Mouse (Mus musculus): ENCODE results near the gene Mapk10.

The Mapk10 gene

DNA sequence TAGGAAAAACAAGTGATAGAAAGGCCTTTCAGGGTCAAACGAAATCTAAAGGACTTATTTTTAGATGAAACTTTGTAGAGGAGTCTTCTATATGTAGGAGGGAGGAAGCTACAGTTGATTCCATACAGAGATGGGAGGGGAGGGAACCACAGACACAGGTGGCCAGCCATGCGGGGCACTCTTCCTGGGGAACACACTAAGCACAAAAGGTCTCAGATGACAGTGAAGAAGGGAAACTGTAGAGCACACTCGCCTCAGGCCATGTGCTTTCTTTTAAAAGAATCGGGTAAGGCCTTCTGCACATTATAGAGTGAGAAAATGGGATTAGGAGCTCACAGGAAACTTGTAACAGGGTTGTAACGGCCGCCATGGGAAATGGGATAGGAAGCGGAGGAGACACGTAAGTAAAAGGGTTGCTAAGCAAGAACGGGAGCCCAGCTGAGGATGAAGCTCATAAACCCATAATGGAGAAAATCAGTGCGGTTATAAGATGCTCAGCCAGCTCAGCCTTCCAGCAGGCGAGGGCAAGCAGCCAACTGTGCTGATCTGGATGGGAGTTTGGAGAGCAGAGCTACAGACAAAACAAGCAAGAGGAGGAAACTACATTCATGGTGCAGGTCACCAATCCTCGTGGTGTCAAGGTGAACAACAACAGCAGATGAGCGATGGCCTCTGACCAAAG lies 182.1 kb downstream of the Mapk10 start:
- peak; percentile 62 for DNase-seq

DNA sequence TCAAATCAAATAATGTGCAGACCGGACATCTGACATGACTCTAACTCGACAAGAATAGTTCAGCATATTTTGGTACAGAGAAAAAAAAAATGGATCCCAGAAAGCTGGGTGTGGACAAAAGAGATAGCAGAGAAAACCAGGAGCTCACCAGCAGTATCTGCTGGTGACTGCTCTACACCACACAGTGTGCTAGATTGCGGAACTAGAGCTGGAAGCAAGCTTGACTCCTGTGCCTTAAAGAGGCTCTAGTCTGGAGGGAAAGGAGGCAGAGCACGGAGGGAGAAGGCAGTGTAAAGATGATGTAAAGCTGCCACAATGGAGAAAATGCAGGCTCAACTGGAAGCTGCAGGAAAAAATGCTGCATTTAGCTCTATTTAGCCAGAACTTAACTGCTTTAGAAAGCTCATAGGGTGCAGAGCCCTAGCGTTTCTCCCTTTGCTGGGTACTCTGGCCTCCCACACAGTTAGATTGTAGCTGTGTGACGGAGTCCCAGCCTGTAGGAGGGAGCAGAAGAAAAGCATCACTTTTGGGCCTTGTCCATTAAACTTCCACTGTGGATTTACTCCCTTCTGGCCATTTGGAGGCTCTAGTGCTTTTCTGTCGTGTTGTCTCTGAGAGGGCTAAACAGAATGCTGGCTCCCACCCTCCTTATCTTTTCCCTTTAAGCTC lies 188.5 kb downstream of the Mapk10 start:
- DNase-seq = peak; percentile 54

DNA sequence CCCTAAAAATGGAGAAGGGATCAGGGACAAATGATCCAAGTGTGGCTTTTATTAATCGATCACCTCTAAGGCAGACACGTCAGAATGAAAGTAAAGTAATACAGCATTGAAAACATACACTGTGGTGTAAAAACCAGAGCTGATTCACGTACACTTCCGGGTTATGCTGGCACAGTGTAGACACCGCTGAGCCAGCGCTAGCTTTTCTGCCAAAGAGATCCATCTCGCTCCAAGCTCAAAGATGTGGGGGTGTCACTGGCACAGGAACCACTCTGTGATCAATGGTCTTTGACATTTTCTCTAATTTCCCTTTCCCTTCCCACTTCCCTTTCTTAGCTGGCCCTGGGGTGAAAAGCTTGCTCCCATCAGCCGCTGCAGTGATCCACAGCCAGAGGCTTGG lies 189.7 kb downstream of the Mapk10 start:
- DNase-seq = no peak

DNA sequence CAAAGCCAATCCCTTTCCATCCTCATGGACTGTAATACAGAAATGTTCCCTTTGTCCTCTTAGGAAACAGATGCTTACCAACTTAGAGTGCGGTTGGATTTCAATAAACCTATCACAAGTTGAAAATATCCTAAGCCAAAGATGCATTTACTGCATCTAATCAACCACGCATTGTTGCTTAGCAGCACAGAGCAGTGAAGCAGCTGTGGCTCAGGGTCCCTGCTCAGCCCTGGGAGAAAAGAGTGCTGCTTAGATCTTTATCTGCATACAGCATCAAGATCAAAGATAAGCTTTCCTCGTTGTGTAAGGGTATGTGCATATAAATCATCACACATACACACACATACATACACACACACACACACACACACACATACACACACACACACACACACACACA lies 190.2 kb downstream of the Mapk10 start:
- DNase-seq = no peak

DNA sequence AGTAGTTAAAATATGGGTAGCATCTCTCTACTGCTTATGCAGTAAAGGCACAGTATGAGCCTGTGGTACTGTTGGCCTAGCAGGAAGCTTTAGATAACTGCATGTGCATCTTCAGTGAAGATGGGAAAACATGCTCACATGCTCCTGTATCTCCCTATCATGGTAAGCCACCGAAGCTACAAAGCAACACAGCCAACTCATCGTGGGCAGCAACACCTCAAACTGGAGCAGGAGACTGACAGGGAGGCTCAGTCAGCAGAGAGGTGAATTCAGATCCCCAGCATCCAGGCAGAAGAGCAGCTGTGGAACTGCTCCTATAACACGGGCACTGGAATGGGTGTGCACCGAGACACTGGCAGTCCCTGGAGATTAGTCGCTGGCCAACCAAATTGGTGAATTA lies 191.0 kb downstream of the Mapk10 start:
- no peak for DNase-seq

DNA sequence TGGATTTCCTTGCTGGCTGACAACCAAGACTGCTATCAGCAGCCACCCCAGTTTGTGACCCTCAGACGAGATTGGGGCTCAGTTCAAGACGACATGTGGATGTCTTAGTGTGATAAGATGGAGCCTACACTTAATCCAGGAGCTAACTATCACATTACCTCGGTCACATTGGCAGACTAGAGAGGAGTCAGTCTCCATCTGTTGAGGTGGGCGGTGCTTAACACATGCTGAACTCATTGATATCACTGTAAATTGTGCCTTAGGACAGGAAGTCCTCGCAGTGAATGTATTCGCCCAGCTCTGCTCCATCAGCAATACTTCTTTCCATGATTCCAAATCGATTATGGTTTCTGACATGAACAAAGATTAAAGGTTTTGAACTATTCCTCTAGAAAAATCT lies 193.5 kb downstream of the Mapk10 start:
- no peak for DNase-seq

DNA sequence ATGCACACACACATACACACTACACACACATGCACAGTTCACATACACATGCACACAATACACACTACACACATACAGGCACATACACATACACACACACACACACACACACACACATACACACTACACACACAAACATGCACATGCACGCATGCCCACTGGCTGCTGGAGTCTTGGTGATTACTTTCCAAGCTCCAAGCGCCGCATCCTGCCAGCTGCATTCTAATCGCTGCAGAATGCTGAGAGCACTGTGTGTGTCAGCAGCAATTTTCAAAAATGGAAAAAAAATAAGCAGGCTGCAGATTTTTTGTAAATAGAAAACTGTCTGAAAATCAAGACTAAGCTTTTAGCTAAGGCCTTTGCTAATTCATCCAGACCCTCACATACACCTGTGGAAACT lies 196.8 kb downstream of the Mapk10 start:
- no peak for DNase-seq

DNA sequence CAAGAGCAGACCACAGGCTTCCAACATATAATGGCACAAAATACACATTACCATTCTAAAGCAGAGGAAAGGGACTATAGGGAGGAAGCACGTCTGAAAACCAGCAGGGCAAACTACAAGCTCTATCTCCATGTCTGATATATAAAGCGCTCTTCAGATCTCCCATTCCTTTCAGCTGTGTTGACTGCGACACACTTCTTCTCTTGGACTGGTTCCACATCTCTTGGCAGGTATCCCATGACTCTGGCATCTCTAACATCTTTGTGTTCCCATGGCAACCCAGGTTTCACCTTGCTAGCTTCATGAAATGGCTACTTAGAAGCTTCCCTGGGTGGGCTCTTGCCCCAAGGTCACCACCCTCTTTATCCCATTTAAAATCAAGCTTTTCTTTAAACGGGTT lies 202.2 kb downstream of the Mapk10 start:
- no peak for DNase-seq

DNA sequence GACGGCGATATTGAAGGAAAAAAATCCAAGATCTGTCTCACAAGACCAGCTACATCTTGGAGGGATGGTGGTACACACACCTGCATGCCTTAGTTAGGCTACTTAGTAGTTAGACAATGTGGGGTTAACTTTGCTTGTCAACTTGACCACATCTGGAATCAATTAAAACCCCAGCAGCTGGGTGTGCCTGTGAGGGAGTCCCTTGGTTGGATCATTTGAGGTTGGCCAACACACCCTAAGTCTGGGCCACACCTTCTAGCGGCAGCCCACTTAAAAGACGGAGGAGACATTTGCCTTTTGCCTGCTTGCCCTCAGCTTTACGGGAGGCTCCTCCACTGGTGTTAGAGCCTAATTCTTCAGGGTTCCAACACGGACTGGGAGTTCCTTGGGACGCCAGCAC lies 209.0 kb downstream of the Mapk10 start:
- no peak for DNase-seq

DNA sequence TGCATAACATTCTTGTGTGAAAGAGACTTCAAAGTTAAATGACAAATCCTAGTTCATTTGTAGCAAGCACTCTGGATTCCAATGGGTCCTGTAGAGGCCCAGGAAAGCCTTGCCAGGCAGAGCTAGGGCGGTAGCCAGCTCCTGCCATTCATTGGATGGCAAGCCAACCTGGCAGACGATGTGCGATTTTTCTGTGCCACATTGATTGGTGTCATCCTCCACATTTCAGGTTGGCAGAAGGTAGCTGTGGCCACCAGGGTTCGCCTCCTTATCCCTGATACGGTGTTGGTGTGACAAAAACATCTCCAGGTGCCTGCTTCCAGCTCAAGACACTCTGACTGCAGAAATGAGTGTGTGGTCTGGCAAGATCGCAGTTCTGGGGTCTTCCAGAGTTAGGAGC lies 210.6 kb downstream of the Mapk10 start:
- no peak for DNase-seq

DNA sequence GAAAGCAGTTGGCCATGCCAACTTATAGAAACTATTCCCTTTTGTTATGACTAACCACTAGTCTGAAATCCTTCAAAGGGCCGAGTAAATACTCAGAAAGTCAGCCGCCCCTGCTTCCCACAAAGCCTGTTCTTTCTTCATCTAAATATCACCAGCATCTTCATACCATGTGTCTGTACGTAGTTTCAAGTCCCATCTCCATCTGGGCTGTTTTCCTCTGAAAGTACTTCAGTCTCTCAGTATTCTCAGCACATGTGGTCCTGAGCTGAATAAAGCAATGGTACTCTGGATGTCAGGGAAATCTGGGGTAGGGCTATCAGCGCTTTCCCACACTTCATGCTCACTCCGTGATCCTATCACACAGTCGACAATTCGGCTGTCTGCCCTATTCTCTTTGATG lies 212.6 kb downstream of the Mapk10 start:
- DNase-seq = no peak

DNA sequence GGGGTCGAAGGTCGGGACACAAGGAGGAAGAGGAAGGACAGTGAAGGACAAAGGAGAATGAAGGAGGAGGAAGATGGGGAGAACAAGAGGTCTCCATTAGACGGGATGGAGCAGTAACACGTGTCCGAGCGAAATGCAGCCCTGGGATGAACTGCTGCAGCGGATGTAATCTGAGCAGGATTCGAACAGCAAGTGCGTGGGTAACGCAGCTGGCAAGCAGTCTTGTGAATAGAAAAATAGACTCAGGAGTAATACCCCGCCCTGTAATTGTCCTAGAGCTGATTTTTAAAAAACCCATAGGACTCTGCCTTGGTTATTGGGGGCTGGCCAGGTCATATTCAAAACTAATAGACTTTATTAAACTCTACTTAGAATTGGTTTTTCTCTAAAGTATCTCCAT lies 213.2 kb downstream of the Mapk10 start:
- DNase-seq = no peak

DNA sequence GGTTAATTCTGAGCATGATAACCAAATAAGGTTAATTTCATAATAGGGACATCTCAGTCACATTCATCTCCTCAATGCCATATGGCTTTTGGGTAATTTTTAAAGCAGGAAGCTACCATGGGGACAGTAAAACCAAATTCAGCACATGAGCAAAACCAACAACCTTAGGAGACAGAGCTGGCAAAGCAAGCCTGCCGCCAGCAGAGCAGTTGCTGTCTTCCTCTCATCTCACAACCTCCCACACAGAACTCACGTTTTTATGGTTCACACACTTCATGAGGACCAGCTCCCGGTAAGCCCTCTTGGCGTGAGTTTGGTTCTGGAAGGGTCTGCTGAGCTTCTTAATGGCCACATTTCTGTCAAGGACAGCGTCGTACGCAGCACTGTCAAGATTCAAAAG lies 214.8 kb downstream of the Mapk10 start:
- no peak for DNase-seq

DNA sequence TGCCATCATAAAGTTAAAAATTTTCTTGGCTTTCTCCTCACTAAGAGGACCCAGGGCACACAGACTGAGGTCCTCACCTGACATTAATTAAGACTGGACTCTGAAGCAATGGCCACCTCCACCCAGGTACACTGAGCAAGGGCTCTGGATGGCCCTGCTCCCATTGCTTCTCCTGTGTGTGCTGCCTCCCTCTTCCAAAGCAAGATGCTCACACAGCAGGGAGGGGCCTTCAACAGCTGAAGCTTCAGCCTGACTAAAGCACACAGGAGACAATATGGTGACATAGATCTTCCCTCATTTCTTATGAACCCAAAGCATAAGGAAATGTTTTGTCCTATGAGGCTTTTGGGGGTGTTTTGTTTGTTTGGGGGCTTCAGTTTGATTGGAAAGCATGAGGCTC lies 215.2 kb downstream of the Mapk10 start:
- no peak for DNase-seq

DNA sequence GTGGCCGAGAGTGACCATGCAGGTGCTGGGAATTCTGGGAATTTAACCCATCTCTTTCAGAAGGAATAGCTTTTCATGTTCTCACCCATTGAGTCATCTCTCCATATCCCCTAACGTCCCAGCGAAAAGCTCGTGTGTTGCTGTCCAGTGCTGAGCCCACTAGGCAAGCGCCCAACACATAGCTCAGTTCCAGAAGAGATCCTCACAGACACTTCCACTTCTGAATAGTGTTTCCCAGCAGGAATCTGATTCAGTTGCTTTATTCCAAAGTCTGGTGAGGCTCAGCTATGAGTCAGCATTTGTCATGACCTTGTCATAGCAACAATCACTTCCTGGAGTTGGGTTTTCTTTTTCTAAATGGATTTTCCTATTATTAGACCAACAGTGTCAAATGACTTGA lies 217.2 kb downstream of the Mapk10 start:
- DNase-seq = no peak

DNA sequence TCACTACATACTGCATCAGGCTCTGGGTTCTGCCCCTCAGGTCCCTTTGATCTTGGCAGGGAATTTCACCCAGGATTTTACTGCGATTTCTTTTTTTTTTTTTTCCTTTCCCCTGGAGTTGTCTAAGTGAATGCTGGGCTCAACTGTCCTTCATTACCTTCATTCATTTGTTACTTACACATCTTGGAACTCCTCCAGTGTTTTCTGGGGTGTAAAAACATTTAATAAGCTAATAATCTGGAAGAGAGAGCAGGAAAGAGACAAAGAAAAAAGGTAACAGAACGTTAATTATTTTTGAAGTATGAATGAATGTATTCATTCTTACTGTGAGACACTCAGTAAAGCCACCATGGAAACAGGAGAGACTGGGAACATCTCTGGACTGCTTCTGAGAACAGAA lies 219.4 kb downstream of the Mapk10 start:
- no peak for DNase-seq

DNA sequence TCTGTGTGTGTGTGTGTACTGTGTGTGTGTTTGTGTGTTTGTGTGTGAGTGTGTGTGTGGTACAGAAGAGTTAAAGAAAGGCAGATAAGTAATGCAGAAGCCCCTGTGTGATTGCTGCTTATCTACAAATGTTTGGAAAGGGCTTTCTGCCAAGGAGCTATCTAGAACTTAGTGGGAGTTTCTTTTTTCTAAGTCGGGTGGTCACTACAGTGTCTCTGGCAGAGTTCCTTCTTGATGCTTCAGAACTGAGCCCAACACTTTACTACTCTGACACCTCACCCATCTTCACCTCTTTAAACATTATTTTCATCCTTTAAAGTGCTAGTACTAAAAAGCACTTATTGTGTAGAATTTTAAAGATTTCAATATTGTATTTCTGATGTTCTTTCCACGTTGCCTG lies 232.8 kb downstream of the Mapk10 start:
- no peak for DNase-seq

DNA sequence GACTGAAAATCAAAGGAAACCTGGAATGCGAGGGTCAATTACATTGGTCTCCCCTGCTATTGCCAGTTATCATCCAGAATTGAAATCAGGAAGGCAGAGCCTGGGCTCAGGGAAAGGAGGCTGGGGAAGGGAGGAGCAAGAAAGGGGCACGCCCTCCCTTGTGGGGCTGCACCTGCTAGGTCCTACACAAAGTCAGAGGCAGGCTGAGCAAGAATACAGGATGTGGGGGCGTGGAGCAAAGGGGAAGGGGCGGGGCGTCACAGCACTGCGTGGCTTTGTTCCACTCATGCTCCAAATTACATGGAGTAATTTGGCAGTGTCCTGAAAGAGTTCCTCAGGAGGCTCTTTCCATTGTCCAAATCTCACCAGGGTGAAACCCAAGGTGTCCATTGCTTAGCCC lies 234.0 kb downstream of the Mapk10 start:
- no peak for DNase-seq

DNA sequence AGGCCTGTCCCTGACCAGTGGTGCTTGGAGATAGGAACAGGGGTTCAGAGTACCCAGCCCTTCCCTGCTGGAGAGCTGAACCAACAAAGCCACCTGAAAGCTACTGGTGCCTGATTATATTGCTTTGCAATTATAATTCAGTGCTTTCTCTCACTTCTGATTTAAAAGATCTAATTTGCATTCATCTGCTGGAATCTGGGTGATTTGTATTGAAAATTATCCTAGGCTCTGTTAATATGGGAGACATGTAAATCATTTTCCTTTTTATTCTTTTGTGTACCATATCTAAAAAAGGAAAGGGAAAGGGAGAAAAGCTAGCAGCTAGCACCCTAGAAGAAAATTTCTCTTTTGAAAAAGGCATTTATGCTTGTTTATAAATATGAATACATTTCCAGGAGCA lies 234.6 kb downstream of the Mapk10 start:
- no peak for DNase-seq

DNA sequence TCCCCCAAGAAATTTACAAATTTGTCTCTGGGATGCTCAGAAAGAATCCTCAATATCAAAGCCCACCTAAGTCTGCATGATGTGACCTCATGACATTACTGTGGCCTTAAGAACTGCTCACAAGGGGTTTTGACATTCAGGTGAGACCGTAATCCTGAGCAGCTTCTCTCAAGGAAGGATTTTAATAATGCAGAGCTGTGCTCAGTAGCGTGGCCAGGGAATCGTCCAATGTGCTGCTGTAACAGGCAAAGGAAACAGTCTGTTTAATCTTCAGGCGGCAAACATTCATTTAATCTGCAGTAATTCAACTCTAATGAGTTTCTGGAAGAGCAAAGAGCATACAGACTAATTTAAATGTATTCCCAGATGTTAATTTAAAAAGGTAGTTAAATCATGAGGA lies 236.7 kb downstream of the Mapk10 start:
- DNase-seq = no peak

DNA sequence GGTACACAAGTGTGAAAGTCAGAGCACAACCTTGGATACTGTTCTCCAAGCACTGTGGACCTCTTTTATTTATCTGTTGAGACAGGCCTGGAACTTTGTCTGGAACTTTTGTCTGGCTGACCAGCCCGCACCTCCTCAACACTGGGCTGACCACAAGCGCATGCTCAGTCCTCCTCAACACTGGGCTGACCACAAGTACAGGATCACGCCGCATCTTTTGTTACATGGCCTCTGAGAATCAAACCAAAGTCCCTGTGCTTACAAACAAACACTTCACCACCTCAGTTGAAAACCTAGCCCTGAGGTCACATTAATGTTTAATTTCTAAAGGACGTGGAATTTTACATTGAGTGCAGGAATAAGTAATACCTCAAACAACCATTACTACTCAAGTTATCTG lies 246.7 kb downstream of the Mapk10 start:
- no peak for DNase-seq

DNA sequence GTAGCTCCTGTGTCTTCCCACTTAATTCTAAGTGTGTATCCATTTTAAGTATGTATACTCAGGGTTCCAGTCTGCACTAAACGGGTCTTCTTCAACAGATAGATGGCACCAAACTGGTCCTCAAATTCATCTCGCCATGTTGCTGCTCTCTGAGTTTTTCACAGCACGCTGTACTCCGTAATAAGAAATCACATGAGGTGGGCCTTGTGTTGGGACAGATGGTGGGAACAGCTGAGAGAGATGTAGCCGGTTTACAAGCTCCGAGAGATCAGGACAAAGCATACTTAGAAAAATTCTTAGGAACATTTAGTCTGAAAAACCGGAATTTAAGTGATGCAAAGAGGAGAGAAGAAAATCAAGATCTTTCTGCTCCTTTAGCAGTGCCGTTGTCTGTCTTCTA lies 257.7 kb downstream of the Mapk10 start:
- peak; percentile 43 for DNase-seq

DNA sequence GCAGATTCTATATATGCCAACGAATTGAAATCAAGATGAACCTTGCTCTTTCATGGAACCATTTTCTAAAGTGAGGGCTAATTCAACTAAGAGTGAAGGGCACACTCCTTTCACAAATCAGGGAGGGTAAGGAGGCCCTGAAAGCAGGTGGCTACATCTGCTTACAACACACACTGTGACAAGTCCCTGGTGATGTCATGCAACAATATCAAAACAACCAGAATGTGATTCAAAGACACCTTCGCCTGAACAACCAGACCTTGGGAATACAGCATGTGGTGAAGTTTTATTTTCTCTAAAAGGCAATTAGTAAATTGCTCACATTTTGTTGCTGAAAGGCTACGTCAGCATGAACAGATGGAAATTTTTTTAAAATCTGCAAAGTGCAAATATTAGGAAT lies 258.2 kb downstream of the Mapk10 start:
- no peak for DNase-seq

DNA sequence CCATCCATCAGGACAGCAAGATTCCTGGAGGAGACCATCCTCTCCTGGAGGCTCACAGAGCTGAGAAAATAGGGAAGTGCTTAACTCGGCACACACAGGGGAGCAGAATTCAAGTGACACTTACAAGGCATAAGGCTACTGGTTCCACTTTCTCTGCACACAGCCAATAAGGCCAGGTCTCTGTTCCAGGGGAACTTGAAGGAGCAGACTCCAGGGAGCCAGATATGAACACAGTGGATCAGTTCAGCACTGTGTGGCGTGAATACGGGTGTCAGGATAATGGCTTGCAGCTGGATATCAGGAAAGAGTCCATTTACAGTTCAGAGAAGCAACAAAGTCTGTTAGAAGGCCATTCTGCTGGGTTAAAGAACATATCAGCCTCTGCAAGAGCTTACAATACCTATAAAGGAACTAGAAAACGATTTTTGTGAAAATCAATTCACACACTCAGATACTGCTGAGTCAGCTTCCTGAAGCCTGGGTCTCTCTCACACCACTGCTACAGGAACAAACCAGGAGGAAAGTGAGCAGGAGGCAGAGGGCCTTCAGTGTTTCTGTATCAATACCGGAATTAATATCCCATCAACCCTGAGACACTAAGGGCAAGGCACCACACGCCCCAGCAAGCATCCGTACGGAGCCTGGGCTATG lies 263.9 kb downstream of the Mapk10 start:
- DNase-seq = no peak

DNA sequence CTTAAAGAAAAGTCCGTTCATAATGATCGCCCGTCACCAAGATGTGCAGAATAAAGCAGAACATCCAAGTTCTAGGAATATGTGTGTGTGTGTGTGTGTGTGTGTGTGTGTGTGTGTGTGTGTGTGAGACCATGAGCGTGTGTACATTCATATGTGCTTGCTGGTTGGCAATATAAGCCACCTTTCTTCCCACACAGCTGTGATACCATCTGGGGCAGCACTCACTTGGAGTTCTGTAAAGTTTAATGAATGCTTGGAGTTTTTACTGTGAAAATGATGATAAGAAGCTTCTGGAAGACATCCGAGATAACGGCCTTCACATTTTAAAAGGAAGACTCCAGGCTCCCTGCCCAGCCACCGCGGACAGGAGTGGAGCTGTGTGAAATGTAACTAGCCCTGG lies 264.5 kb downstream of the Mapk10 start:
- DNase-seq = peak; percentile 44

Measured in right cerebral cortex, postnatal 25 days (tissue).